Mouse (Mus musculus): ENCODE data around the gene Slc22a17. TPM values are rescaled to one million over a fixed set of nuclear protein-coding genes. Genes with fewer than 3 reads are reported as not detected.
A peak's percentile ranks its signal among the peaks of the same experiment; 100 is the strongest.

Slc22a17 gene
- total RNA-seq, 2 experiments from 2014 or later = 1.6 to 1.7 TPM

- peak; percentile 45 to 63 for DNase-seq
- intact Hi-C loops (cut with DNase I) = loop anchor here (1.0 to 2.0 kb wide), 2 partner anchors 39 to 97 kb away; no protein-coding TSS in a partner anchor
Measured at GRCm38 (mm10) chr14:54939434-54940175, 26.7 kb upstream of the Slc22a17 start.

- intact Hi-C loops (cut with DNase I) = loop anchor here (1.0 to 2.0 kb wide), 2 partner anchors 38 to 96 kb away; no protein-coding TSS in a partner anchor
- no peak for DNase-seq
Measured at GRCm38 (mm10) chr14:54938431-54939219, 25.7 kb upstream of the Slc22a17 start.

- no peak for DNase-seq
- intact Hi-C loops (cut with DNase I) = loop anchor here (2.0 kb wide), 1 partner anchor 95 kb away; no protein-coding TSS in a partner anchor
Measured at GRCm38 (mm10) chr14:54937361-54938182, 24.6 kb upstream of the Slc22a17 start.

- no peak for DNase-seq
- intact Hi-C loops (cut with DNase I) = no loop called here
Measured at GRCm38 (mm10) chr14:54936831-54937160, 23.9 kb upstream of the Slc22a17 start.

GRCm38 (mm10) chr14:54935904-54936830, 23.2 kb upstream of the Slc22a17 start, which contains the start of gene Cmtm5:
Gene Cmtm5 (plus strand): TSS chr14:54936261.
- intact Hi-C loops (cut with DNase I) = no loop called here
- DNase-seq = no peak

GRCm38 (mm10) chr14:54932645-54933150, 19.8 kb upstream of the Slc22a17 start, which contains the start of gene Il25:
Gene Il25 (plus strand): TSS chr14:54932695.
- no peak for DNase-seq
- intact Hi-C loops (cut with DNase I) = no loop called here

- intact Hi-C loops (cut with DNase I) = no loop called here
- DNase-seq = no peak
Measured at GRCm38 (mm10) chr14:54930431-54930830, 17.5 kb upstream of the Slc22a17 start.

- intact Hi-C loops (cut with DNase I) = no loop called here
- DNase-seq = no peak
Measured at GRCm38 (mm10) chr14:54929801-54930200, 16.9 kb upstream of the Slc22a17 start.

GRCm38 (mm10) chr14:54927296-54927695, 14.4 kb upstream of the Slc22a17 start:
- no peak for DNase-seq
- intact Hi-C loops (cut with DNase I) = no loop called here

GRCm38 (mm10) chr14:54926401-54927158, 13.6 kb upstream of the Slc22a17 start:
- DNase-seq = peak; percentile 25 to 62
- intact Hi-C loops (cut with DNase I) = no loop called here

- intact Hi-C loops (cut with DNase I) = no loop called here
- peak; percentile 49 to 65 for DNase-seq
Measured at GRCm38 (mm10) chr14:54925349-54926342, 12.7 kb upstream of the Slc22a17 start, which contains the start of gene Efs. Gene Efs (minus strand): TSS chr14:54926126.

- intact Hi-C loops (cut with DNase I) = no loop called here
- DNase-seq = peak; percentile 60 to 62
Measured at GRCm38 (mm10) chr14:54924641-54925348, 11.9 kb upstream of the Slc22a17 start.

- DNase-seq = no peak
Measured at GRCm38 (mm10) chr14:54920076-54920685, 7.2 kb upstream of the Slc22a17 start.

GRCm38 (mm10) chr14:54913343-54913742, 411 bp upstream of the Slc22a17 start:
- DNase-seq = no peak
- intact Hi-C loops (cut with DNase I) = no loop called here

More at GRCm38 (mm10) chr14:54920076-54920685, 7.2 kb upstream of the Slc22a17 start:
- intact Hi-C loops (cut with DNase I) = no loop called here

- DNase-seq = no peak
- intact Hi-C loops (cut with DNase I) = no loop called here
Measured at GRCm38 (mm10) chr14:54912109-54912850, 652 bp downstream of the Slc22a17 start.
